Mouse (Mus musculus) ES-Bruce4 (cell line): ENCODE data around the gene S1pr4. TPM values are rescaled to one million over a fixed set of nuclear protein-coding genes. Genes with fewer than 3 reads are reported as not detected.

ENCODE experiments used
- H3K27ac ChIP-seq: 2 replicates; pipeline ENCODE4 v1.5.1; 2012; ENCODE audit warnings: low read length, inconsistent platforms; ENCODE audit not compliant: insufficient read depth
- H3K27me3 ChIP-seq: 2 replicates; pipeline ENCODE4 v1.6.1; 2012; ENCODE audit warnings: mild to moderate bottlenecking, low read length, inconsistent platforms; ENCODE audit not compliant: control insufficient read depth, poor library complexity, insufficient read depth, severe bottlenecking
- H3K36me3 ChIP-seq: 2 replicates; pipeline ENCODE4 v1.6.1; 2012; ENCODE audit warnings: inconsistent platforms, mild to moderate bottlenecking, low read length, moderate library complexity; ENCODE audit not compliant: control insufficient read depth, poor library complexity, insufficient read depth, severe bottlenecking
- H3K4me1 ChIP-seq: one replicate; pipeline ENCODE4 v1.8.1; 2011; ENCODE audit warnings: low read length; ENCODE audit not compliant: control insufficient read depth, insufficient read depth
- H3K4me3 ChIP-seq: 2 replicates; pipeline ENCODE4 v1.5.1; 2011; ENCODE audit warnings: low read depth, mild to moderate bottlenecking, low read length
- H3K9ac ChIP-seq: 2 replicates; pipeline ENCODE4 v1.6.1; 2012; ENCODE audit warnings: low read depth, mild to moderate bottlenecking, inconsistent platforms; ENCODE audit not compliant: poor library complexity, severe bottlenecking
- H3K9me3 ChIP-seq: replicated peaks from 2 replicates; pipeline ENCODE4 v1.6.1; 2012; ENCODE audit warnings: mild to moderate bottlenecking, low read length, inconsistent platforms; ENCODE audit not compliant: control insufficient read depth, poor library complexity, insufficient read depth, severe bottlenecking
- CTCF ChIP-seq: IDR thresholded peaks from one replicate; pipeline ENCODE4 v1.8.1; 2011; ENCODE audit warnings: low read depth, low read length
- EP300 ChIP-seq: IDR thresholded peaks from 2 replicates; pipeline ENCODE4 v1.6.1; 2011; ENCODE audit warnings: low read depth, low read length; ENCODE audit not compliant: insufficient read depth
- POLR2A ChIP-seq: IDR thresholded peaks from one replicate; pipeline ENCODE4 v1.8.1; 2011; ENCODE audit warnings: low read length; ENCODE audit not compliant: insufficient read depth
- polyA plus RNA-seq: library from polyadenylated mRNA; stranded (reverse); fragments of >200 nt; gene quantifications from 2 replicates; pipeline ENCODE4 v1.2.4, GENCODE M21; 2011; ENCODE audit warnings: low read depth; ENCODE audit not compliant: missing spikeins, insufficient read depth, insufficient read length

Gene S1pr4
- polyA plus RNA-seq, 1 experiment: 0.49 TPM

- no peaks in the 10 kb centered on the region for H3K36me3 ChIP-seq
- no peaks in the 10 kb centered on the region for H3K27me3 ChIP-seq
- no peak overlapping the region for H3K27ac ChIP-seq
- no peak overlapping the region for H3K9ac ChIP-seq
- H3K9me3 ChIP-seq: no peaks in the 10 kb centered on the region
- H3K4me3 ChIP-seq: no peak overlapping the region
- H3K4me1 ChIP-seq: no peaks in the 10 kb centered on the region
- TF ChIP-seq CTCF (no peak), POLR2A (no peak), EP300 (no peak)
These were observed 37.0 kb downstream of the S1pr4 start for GRCm38 (mm10) chr10:81462917-81463316.

DNA sequence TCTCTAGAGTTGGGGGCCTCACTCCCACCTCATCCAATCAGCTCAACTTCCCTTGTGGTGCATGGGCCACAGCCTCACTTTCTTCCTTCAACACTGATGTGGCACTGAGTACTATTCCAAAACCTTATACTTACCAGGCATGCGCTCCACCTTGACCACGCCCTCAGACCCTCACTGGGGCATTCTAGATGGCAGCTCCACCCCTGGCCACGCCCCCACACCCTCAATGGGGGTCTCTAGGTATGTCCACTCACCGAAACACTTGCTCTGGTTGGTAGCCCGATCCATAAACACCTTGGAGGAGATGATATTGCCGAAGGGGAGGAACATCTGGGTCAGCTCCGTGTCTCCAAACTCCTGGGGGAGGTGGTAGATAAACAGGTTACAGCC lies 37.5 kb downstream of the S1pr4 start:
- H3K27me3 ChIP-seq: no peaks in the 10 kb centered on the region
- H3K4me1 ChIP-seq: no peaks in the 10 kb centered on the region
- TF ChIP-seq EP300: no peak
- TF ChIP-seq CTCF: no peak
- TF ChIP-seq POLR2A: no peak
- 0 out of 2 replicates have a peak overlapping the region, but pooled peaks have one; percentile 13 for H3K4me3 ChIP-seq
- no peaks in the 10 kb centered on the region for H3K36me3 ChIP-seq
- no peak overlapping the region; the same call in 1 of the 2 replicates for H3K27ac ChIP-seq
- no peaks in the 10 kb centered on the region for H3K9me3 ChIP-seq
- no peak overlapping the region for H3K9ac ChIP-seq

GRCm38 (mm10) chr10:81461673-81462414 lies 38.1 kb downstream of the S1pr4 start:
- Histone ChIP-seq H3K4me3 (0 out of 2 replicates have a peak overlapping the region, but pooled peaks have one; percentile 13), H3K4me1 (no peaks in the 10 kb centered on the region), H3K9me3 (no peaks in the 10 kb centered on the region), H3K27ac (no peak overlapping the region; the same call in 1 of the 2 replicates), H3K36me3 (no peaks in the 10 kb centered on the region), H3K27me3 (no peaks in the 10 kb centered on the region), H3K9ac (no peak overlapping the region)
- TF ChIP-seq CTCF (no peak), POLR2A (no peak), EP300 (no peak)

DNA sequence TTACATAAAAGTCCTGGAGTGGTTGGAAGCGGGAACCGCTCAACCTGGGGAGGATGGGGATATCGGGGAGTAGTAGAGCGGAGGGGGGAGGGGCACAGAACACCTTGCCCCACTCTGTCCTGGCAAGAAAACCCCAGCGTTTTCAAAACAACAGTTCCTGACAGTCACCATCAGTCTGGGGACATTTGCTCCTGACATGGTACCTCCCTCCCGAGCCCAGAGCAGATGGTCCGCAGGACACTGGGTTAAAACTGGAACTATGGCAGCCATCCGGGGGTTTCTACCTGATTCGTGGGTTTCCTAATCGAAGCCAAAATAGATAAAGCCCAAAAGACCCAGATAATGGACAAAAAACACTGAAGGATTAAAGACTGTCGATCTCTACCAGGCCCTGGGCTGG lies 39.0 kb downstream of the S1pr4 start:
- Histone ChIP-seq H3K27ac (no peak overlapping the region), H3K9me3 (no peaks in the 10 kb centered on the region), H3K27me3 (no peaks in the 10 kb centered on the region), H3K9ac (no peak overlapping the region), H3K4me1 (no peaks in the 10 kb centered on the region), H3K4me3 (no peak overlapping the region), H3K36me3 (no peaks in the 10 kb centered on the region)
- TF ChIP-seq CTCF: no peak
- no peak for TF ChIP-seq POLR2A
- no peak for TF ChIP-seq EP300

GRCm38 (mm10) chr10:81460471-81460870 lies 39.5 kb downstream of the S1pr4 start:
- H3K9me3 ChIP-seq: no peaks in the 10 kb centered on the region
- no peaks in the 10 kb centered on the region for H3K36me3 ChIP-seq
- H3K4me3 ChIP-seq: no peak overlapping the region
- TF ChIP-seq EP300 (no peak), POLR2A (no peak), CTCF (no peak)
- no peak overlapping the region for H3K9ac ChIP-seq
- H3K4me1 ChIP-seq: no peaks in the 10 kb centered on the region
- no peak overlapping the region for H3K27ac ChIP-seq
- no peaks in the 10 kb centered on the region for H3K27me3 ChIP-seq

DNA sequence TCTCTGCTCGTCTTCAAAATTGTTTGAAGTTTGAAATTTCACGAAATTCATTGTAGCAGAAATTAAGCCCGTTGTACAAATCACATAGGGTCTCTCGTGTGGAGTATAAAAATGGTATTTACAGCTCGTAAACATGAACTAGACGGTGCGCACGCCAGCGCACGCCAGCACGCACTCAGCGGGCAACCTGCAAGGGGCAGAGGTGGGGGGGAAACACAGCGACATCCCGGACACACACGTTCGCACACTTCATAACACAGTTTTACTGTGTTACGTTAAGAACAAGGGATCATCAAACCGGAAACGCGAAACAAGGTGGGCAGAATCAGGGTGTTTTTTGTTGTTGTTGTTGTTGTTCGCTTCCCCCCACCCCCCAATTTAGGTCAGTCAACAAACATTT lies 40.5 kb downstream of the S1pr4 start:
- H3K27ac ChIP-seq: no peak overlapping the region

More for the DNA sequence above, 40.5 kb downstream of the S1pr4 start:
- no peak overlapping the region for H3K9ac ChIP-seq
- H3K27me3 ChIP-seq: no peaks in the 10 kb centered on the region
- H3K4me1 ChIP-seq: no peaks in the 10 kb centered on the region
- no peak for TF ChIP-seq CTCF
- TF ChIP-seq EP300: no peak
- no peak for TF ChIP-seq POLR2A
- H3K4me3 ChIP-seq: no peak overlapping the region
- H3K9me3 ChIP-seq: no peaks in the 10 kb centered on the region
- H3K36me3 ChIP-seq: no peaks in the 10 kb centered on the region
